In genomic region chr7:134077684-134078083, GRCm38 (mm10) we compare ENCODE assay signal across 20 mouse cellular contexts.
DNase-seq lines count a peak whose midpoint lies in the region; TF ChIP-seq lines count a peak whose summit lies in the region.
"Had no signal": no experiment of that assay in that cellular context is flagged by ENCODE, and none has a peak within 500 bp of the region (broad histone marks: within the 10 kb centered on the region; RNA-seq: fewer than 3 reads in every experiment).

No protein-coding gene starts in this region.

- no peak for TF ChIP-seq POLR2A in thymus, adult 2 months (IDR thresholded peaks at IDR 0.05; ENCODE audit: control insufficient read depth, extremely low read depth, insufficient read depth, low read length, poor library complexity)

- no peaks in the 10 kb centered on the region for H3K27me3 ChIP-seq in thymus, adult 2 months (ENCODE audit: control insufficient read depth, insufficient read depth, low read length)
- H3K27me3 ChIP-seq: forebrain, embryonic 13.5 days; heart, embryonic 12.5 days had no signal

- WGBS in thymus, adult 2 months: 99% methylated on average over 4 of the region's 4 CpGs

- peak; percentile 11; the same call in 1 of the 2 replicates for TF ChIP-seq CTCF in layer of hippocampus, adult 2 months (conservative IDR thresholded peaks at IDR 0.05)
- TF ChIP-seq CTCF in thymus, adult 2 months (IDR thresholded peaks at IDR 0.05; ENCODE audit: borderline replicate concordance, control insufficient read depth, extremely low read depth, insufficient read depth, low read length, poor library complexity): no peak

- H3K36me3 ChIP-seq in thymus, adult 2 months (ENCODE audit: control insufficient read depth, insufficient read depth, low read length): no peaks in the 10 kb centered on the region
- H3K36me3 ChIP-seq: embryonic facial prominence, embryonic 10.5 days; heart, embryonic 12.5 days; hindbrain, embryonic 10.5 days had no signal

- no peak overlapping the region for H3K27ac ChIP-seq in layer of hippocampus, adult 2 months
- no peak overlapping the region for H3K27ac ChIP-seq in thymus, adult 2 months (ENCODE audit: control insufficient read depth, insufficient read depth, low read length)
- H3K27ac ChIP-seq: embryonic facial prominence, embryonic 10.5 days; forebrain, embryonic 13.5 days; gastrocnemius, adult 2 months; hindbrain, embryonic 10.5 days; hindbrain, embryonic 14.5 days had no signal

- no peaks in the 10 kb centered on the region for H3K4me1 ChIP-seq in thymus, adult 2 months (replicated peaks; ENCODE audit: control insufficient read depth, insufficient read depth, low read length)
- H3K4me1 ChIP-seq: forebrain, embryonic 13.5 days; heart, embryonic 12.5 days; hindbrain, embryonic 10.5 days had no signal

- no peak overlapping the region for H3K4me3 ChIP-seq in layer of hippocampus, adult 2 months
- no peak overlapping the region for H3K4me3 ChIP-seq in thymus, adult 2 months (ENCODE audit: control insufficient read depth, insufficient read depth, low read length)
- H3K4me3 ChIP-seq: embryonic facial prominence, embryonic 10.5 days; forebrain, embryonic 13.5 days; gastrocnemius, adult 2 months; heart, embryonic 12.5 days; hindbrain, embryonic 10.5 days had no signal

- peak; percentile 35 to 56 for DNase-seq in layer of hippocampus, adult 18-20 months (ENCODE audit: low spot score in 2 of 2)
- no peak for DNase-seq in layer of hippocampus, postnatal 25 days (ENCODE audit: extremely low spot score in 1 of 2, low spot score in 1 of 2)
- peak; percentile 31 for DNase-seq in right cerebral cortex, adult 18-20 months
- no peak for DNase-seq in right cerebral cortex, postnatal 14 days
- DNase-seq in layer of hippocampus, adult 2 months (ENCODE audit: low spot score in 2 of 2): peak; percentile 15 to 36
- peak; percentile 6 to 19 for DNase-seq in layer of hippocampus, postnatal 36 days
- DNase-seq in thymus, adult 2 months: no peak
- DNase-seq in adrenal gland, postnatal 4 days (ENCODE audit: low spot score in 2 of 2): no peak
- DNase-seq: adrenal gland, adult 2 months; adrenal gland, postnatal 36 days; cerebellum, adult 18-20 months; cerebellum, postnatal 10 days; forebrain, postnatal 0 days; gastrocnemius, adult 2 months; gastrocnemius, postnatal 25 days had no signal

Comparison
In these comparisons a context has a peak if more than half of its experiments do, and no peak if none do; other contexts are left out.
1. DNase-seq: peak in layer of hippocampus, adult 18-20 months (2 of 2), right cerebral cortex, adult 18-20 months (single experiment), layer of hippocampus, adult 2 months (2 of 2) and layer of hippocampus, postnatal 36 days (2 of 2); none in layer of hippocampus, postnatal 25 days (0 of 2), right cerebral cortex, postnatal 14 days (single experiment), thymus, adult 2 months (single experiment) and adrenal gland, postnatal 4 days (0 of 2).